Mouse (Mus musculus) adrenal gland, postnatal 36 days (tissue): ENCODE data around the gene Olfr1447. TPM values are rescaled to one million over a fixed set of nuclear protein-coding genes. Genes with fewer than 3 reads are reported as not detected.

Experiments
- DNase-seq, 2 experiments: peaks; one replicate each; pipeline ENCODE4 v3.0.0; 2021; ENCODE audit warnings: mixed read lengths in 1 of 2
- long read RNA-seq, 2 experiments: library from polyadenylated mRNA; stranded (forward); transcript quantifications; one replicate each; pipeline ENCODE4 v2.0.0; 2021; ENCODE audit warnings: borderline sequencing depth in 2 of 2
- total RNA-seq, 2 experiments: library from RNA; stranded (reverse); gene quantifications; 2 replicates each; pipeline ENCODE4 v1.2.3; 2021

The Olfr1447 gene
- total RNA-seq: not detected
- long read RNA-seq, experiment 1: 0 reads
- long read RNA-seq, experiment 2: 0 reads

DNA sequence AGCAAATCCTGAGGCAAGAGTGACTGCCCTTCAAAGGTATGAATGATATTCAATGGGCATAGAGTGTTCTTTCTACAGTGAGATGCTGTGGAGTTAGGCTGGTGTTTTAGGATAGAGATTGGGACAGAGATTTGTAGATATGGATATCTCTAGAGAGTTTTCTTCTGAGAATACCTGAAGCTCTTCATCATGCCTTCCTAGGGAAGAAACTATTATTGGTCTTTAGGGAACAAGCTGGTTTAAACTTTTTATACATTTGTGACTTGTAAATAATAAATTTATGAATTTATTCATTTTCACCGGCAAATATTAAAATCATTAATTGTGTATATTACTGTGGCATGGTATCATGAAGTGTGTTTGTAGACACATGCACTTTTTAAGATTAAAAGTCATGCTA is at the start of gene Olfr1447:
Olfr1447 (minus strand) TSS at position 101 of the 400 bp plus-strand sequence.
- no peak for DNase-seq

DNA sequence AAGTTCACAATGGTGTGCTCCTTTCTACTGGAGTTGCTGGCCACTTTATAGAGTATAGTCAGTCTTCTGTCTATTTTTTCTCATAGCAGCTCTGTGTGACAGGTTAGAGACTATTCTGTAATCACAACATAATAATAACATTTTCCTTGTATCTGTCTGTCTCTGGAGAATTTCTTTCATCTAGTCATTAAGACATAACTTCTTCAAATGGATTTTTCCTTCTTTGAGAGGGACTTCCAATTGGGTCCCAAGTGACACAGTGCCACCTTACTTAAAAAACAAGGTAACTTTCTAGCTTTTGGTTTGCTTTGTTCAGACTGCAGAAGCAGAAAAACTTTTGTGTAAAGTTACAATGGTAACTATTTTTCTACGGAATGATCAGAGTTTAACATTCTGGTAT is 46.4 kb upstream of the Olfr1447 start, which contains the start of gene Olfr1450:
Olfr1450 (plus strand) TSS at position 301 of the 400 bp plus-strand sequence.
- no peak for DNase-seq

DNA sequence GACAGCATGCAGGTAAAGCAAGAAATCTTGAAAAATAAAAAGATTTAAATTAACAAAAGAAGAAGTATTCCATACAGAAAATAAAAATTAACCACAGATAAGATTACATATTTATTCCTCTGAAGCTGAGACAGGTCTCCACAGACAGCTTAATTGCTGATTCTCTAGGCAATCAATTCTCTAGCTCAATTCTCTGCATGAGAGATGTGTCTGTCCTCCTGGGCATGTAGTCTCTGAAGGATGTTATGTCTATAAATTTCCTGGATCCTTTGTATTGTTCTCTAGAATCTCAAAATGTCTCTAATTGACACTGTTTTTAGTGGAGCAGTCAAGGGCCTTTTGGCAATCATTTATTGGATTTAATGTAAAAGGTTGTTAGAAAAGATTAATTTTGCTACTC is 27.0 kb upstream of the Olfr1447 start, which contains the start of gene Olfr1449:
Olfr1449 (plus strand) TSS at position 301 of the 400 bp plus-strand sequence.
- DNase-seq: no peak

DNA sequence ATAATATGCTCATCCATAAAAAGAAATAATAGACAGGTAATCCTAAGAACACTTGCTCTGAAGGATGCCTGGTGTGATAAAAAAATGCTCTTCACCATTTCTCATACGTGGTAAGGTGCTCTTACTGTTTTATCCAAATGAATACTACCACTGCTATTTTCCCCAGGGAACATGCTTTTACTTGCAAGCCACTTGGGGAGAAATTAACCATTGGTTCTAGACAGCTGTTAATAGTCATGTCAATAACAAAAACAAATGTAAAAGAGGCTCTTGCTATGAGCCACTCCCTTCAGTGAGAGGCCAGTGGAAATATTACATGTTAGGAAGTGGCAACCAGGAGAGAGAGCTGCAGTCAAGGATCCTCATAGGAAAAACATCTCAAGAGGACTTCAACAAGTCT is 20.8 kb upstream of the Olfr1447 start, which contains the start of gene Olfr1448:
Olfr1448 (minus strand) TSS at position 101 of the 400 bp plus-strand sequence.
- DNase-seq: no peak

DNA sequence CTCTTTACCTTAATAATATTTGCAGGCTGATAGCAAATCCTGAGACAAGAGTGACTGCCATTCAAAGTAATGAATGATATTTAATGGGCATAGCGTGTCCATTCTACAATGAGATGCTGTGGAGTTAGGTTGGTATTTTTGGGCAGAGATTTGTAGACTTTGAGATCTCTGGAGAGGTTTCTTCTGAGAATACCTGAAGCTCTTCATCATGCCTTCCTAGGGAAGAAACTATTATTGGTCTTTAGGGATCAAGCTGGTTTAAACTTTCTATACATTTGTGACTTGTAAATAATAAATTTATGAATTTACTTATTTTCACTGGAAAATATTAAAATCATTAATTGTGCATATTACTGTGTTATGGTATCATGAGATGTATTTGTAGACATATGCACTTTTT is 10.1 kb downstream of the Olfr1447 start, which contains the start of gene Olfr1446:
Olfr1446 (minus strand) TSS at position 101 of the 400 bp plus-strand sequence.
- DNase-seq: no peak

DNA sequence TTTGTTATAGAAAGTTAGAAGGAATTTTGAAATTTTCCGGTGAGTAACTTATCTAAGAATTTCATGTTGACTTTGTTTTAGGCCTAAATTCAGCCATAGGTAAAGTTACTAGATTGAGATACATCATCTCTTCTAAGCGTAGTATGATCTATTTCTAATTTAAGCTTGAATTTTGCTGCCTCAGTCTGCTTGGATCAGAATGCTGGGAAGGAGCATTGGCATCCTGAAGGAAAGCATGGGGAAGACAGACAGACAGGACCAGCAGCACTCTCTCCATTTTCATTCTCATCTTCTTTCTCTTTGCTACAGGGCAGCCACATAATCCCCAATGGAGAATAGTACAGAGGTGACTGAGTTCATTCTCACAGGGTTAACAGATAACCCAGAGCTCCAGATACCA is 20.0 kb downstream of the Olfr1447 start, which contains the start of gene Olfr1445:
Olfr1445 (plus strand) TSS at position 301 of the 400 bp plus-strand sequence.
- no peak for DNase-seq

DNA sequence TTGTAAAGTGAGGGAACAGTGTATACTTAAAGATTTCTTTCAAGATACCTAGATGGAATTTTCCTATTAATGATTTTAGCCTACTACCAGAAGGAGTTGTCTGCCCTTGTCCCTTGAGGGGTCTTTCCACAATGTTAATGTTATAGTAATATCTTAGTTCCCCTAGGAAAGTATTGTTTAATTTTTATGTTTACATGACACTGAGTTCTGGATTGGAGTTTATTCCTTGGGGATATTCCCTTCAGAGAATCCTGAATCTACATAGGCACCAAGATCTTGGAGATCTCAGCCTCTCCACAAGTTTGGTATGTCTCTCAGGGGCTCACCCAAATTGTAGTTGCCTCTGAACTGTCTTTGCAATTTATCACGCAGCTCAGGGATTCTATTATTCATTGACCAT is 46.6 kb downstream of the Olfr1447 start, which contains the start of gene Olfr1444:
Olfr1444 (plus strand) TSS at position 301 of the 400 bp plus-strand sequence.
- DNase-seq: no peak

Other genes starting within 250 kb of the Olfr1447 start
- gene Olfr1442, start 233.3 kb downstream of the Olfr1447 start, total RNA-seq: not detected
- not detected for gene Olfr1443, start 225.6 kb downstream of the Olfr1447 start, total RNA-seq
- not detected for gene Keg1, start 208.0 kb downstream of the Olfr1447 start, total RNA-seq
- 1 to 10 TPM; 1.6 to 2.8 TPM for gene Cntf, start 138.1 kb downstream of the Olfr1447 start, total RNA-seq
- 10 to 100 TPM; 72.7 to 88.4 TPM for gene Zfp91, start 107.6 kb downstream of the Olfr1447 start, total RNA-seq
- 1 to 10 TPM; 1.6 to 1.8 TPM for gene Lpxn, start 107.5 kb downstream of the Olfr1447 start, total RNA-seq
- not detected for gene Gm5244, start 57.1 kb downstream of the Olfr1447 start, total RNA-seq
- gene Olfr1444, start 46.5 kb downstream of the Olfr1447 start, total RNA-seq: not detected
- gene Olfr1445, start 19.9 kb downstream of the Olfr1447 start, total RNA-seq: not detected
- not detected for gene Olfr1446, start 10.2 kb downstream of the Olfr1447 start, total RNA-seq
- not detected for gene Olfr1448, start 20.7 kb upstream of the Olfr1447 start, total RNA-seq
- not detected for gene Olfr1449, start 27.1 kb upstream of the Olfr1447 start, total RNA-seq
- gene Olfr1450, start 46.5 kb upstream of the Olfr1447 start, total RNA-seq: not detected
- gene Olfr1451, start 91.3 kb upstream of the Olfr1447 start, total RNA-seq: not detected
- not detected for gene Olfr1453, start 124.6 kb upstream of the Olfr1447 start, total RNA-seq
- gene Olfr1454, start 156.9 kb upstream of the Olfr1447 start, total RNA-seq: not detected
- not detected for gene Olfr1457, start 194.1 kb upstream of the Olfr1447 start, total RNA-seq
- not detected for gene Olfr1458, start 203.0 kb upstream of the Olfr1447 start, total RNA-seq
- gene Olfr1459, start 245.8 kb upstream of the Olfr1447 start, total RNA-seq: under 1 TPM; 0.07 TPM